In genomic region chr12:71946448-71946847, GRCm38 (mm10) we compare ENCODE assay signal across 21 mouse cellular contexts.
DNase-seq lines count a peak whose midpoint lies in the region; ATAC-seq and TF ChIP-seq lines count a peak whose summit lies in the region.
"Had no signal": no experiment of that assay in that cellular context is flagged by ENCODE, and none has a peak within 500 bp of the region (broad histone marks: within the 10 kb centered on the region; RNA-seq: fewer than 3 reads in every experiment).

No protein-coding gene starts in this region.

- H3K9me3 ChIP-seq in hindbrain, embryonic 12.5 days (replicated peaks), result no peaks in the 10 kb centered on the region
- H3K9me3 ChIP-seq in hindbrain, embryonic 11.5 days (ENCODE audit: control insufficient read depth, low read length), result no peaks in the 10 kb centered on the region
- no peaks in the 10 kb centered on the region for H3K9me3 ChIP-seq in midbrain, embryonic 16.5 days (replicated peaks; ENCODE audit: control insufficient read depth, low read length, poor library complexity, severe bottlenecking)
- no peaks in the 10 kb centered on the region for H3K9me3 ChIP-seq in intestine, embryonic 15.5 days
- H3K9me3 ChIP-seq in intestine, embryonic 16.5 days (ENCODE audit: control insufficient read depth, low read length), result no peaks in the 10 kb centered on the region
- H3K9me3 ChIP-seq: embryonic facial prominence, embryonic 15.5 days; heart, embryonic 15.5 days; limb, embryonic 15.5 days; midbrain, embryonic 12.5 days; neural tube, embryonic 12.5 days had no signal

- TF ChIP-seq POLR2A in brain, embryonic 14.5 days (IDR thresholded peaks at IDR 0.05; ENCODE audit: borderline replicate concordance, extremely low read depth, insufficient read depth, insufficient read length, poor library complexity, severe bottlenecking), result no peak

- H3K27me3 ChIP-seq in hindbrain, embryonic 12.5 days, result no peaks in the 10 kb centered on the region
- H3K27me3 ChIP-seq in hindbrain, embryonic 11.5 days (ENCODE audit: control insufficient read depth, insufficient read depth, low read length), result no peaks in the 10 kb centered on the region
- H3K27me3 ChIP-seq in midbrain, embryonic 16.5 days (ENCODE audit: control insufficient read depth, insufficient read depth, low read depth, low read length), result no peaks in the 10 kb centered on the region
- no peaks in the 10 kb centered on the region for H3K27me3 ChIP-seq in intestine, embryonic 15.5 days (replicated peaks)
- H3K27me3 ChIP-seq in intestine, embryonic 16.5 days (replicated peaks; ENCODE audit: control insufficient read depth, insufficient read depth, low read length), result no peaks in the 10 kb centered on the region
- H3K27me3 ChIP-seq: embryonic facial prominence, embryonic 15.5 days; heart, embryonic 15.5 days; limb, embryonic 15.5 days; midbrain, embryonic 12.5 days; neural tube, embryonic 12.5 days had no signal

- ATAC-seq in hindbrain, embryonic 12.5 days (ENCODE audit: low FRiP score), result no peak
- no peak for ATAC-seq in hindbrain, embryonic 11.5 days (ENCODE audit: low FRiP score)
- ATAC-seq in midbrain, embryonic 16.5 days, result peak; percentile 76; the same call in 1 of the 2 replicates
- ATAC-seq in intestine, embryonic 15.5 days, result no peak
- no peak for ATAC-seq in intestine, embryonic 16.5 days
- ATAC-seq: intestine, postnatal 0 days had no signal

- H3K27ac ChIP-seq in hindbrain, embryonic 12.5 days, result 0 out of 2 replicates have a peak overlapping the region, but pooled peaks have one; percentile 4
- H3K27ac ChIP-seq in hindbrain, embryonic 11.5 days (ENCODE audit: low read depth, low read length), result no peak overlapping the region
- H3K27ac ChIP-seq in midbrain, embryonic 16.5 days (ENCODE audit: low read length), result no peak overlapping the region
- no peak overlapping the region for H3K27ac ChIP-seq in intestine, embryonic 15.5 days
- H3K27ac ChIP-seq in intestine, embryonic 16.5 days (ENCODE audit: low read length), result no peak overlapping the region
- H3K27ac ChIP-seq: embryonic facial prominence, embryonic 15.5 days; gastrocnemius, adult 2 months; heart, embryonic 15.5 days; limb, embryonic 15.5 days; midbrain, embryonic 12.5 days; neural tube, embryonic 12.5 days had no signal

- TF ChIP-seq CTCF in brain, embryonic 14.5 days (IDR thresholded peaks at IDR 0.05; ENCODE audit: borderline replicate concordance, extremely low read depth, insufficient read depth, insufficient read length), result no peak

- H3K36me3 ChIP-seq in hindbrain, embryonic 12.5 days, result peaks cover 71% of the 10 kb centered on the region
- H3K36me3 ChIP-seq in hindbrain, embryonic 11.5 days (ENCODE audit: control insufficient read depth, insufficient read depth, low read length), result peaks cover 9% of the 10 kb centered on the region; the same call in 1 of the 2 replicates
- peaks cover 44% of the 10 kb centered on the region for H3K36me3 ChIP-seq in midbrain, embryonic 16.5 days (ENCODE audit: control insufficient read depth, insufficient read depth, low read length)
- H3K36me3 ChIP-seq in intestine, embryonic 15.5 days, result 0 out of 2 replicates have a peak, but pooled peaks cover 16% of the 10 kb centered on the region
- no peaks in the 10 kb centered on the region; the same call in 1 of the 2 replicates for H3K36me3 ChIP-seq in intestine, embryonic 16.5 days (ENCODE audit: control insufficient read depth, insufficient read depth, low read length)

- H3K4me3 ChIP-seq in hindbrain, embryonic 12.5 days, result no peak overlapping the region
- no peak overlapping the region for H3K4me3 ChIP-seq in hindbrain, embryonic 11.5 days (ENCODE audit: low read depth, low read length)
- H3K4me3 ChIP-seq in midbrain, embryonic 16.5 days (ENCODE audit: low read depth, low read length), result no peak overlapping the region
- no peak overlapping the region for H3K4me3 ChIP-seq in intestine, embryonic 15.5 days (replicated peaks)
- H3K4me3 ChIP-seq in intestine, embryonic 16.5 days (ENCODE audit: low read length), result no peak overlapping the region
- H3K4me3 ChIP-seq: embryonic facial prominence, embryonic 15.5 days; gastrocnemius, adult 2 months; heart, embryonic 15.5 days; limb, embryonic 15.5 days; midbrain, embryonic 12.5 days; neural tube, embryonic 12.5 days had no signal

- H3K4me1 ChIP-seq in hindbrain, embryonic 12.5 days, result no peaks in the 10 kb centered on the region; the same call in 1 of the 2 replicates
- no peaks in the 10 kb centered on the region for H3K4me1 ChIP-seq in hindbrain, embryonic 11.5 days (replicated peaks; ENCODE audit: control insufficient read depth, insufficient read depth, low read length)
- no peaks in the 10 kb centered on the region for H3K4me1 ChIP-seq in midbrain, embryonic 16.5 days (ENCODE audit: control insufficient read depth, insufficient read depth, low read length)
- H3K4me1 ChIP-seq in intestine, embryonic 15.5 days (replicated peaks), result no peaks in the 10 kb centered on the region
- H3K4me1 ChIP-seq in intestine, embryonic 16.5 days (ENCODE audit: control insufficient read depth, insufficient read depth, low read length), result no peaks in the 10 kb centered on the region
- H3K4me1 ChIP-seq: embryonic facial prominence, embryonic 15.5 days; limb, embryonic 15.5 days; midbrain, embryonic 12.5 days; neural tube, embryonic 12.5 days had no signal

- no peak overlapping the region for H3K4me2 ChIP-seq in hindbrain, embryonic 12.5 days (replicated peaks)
- no peak overlapping the region for H3K4me2 ChIP-seq in hindbrain, embryonic 11.5 days (replicated peaks; ENCODE audit: low read depth, low read length)
- no peak overlapping the region for H3K4me2 ChIP-seq in midbrain, embryonic 16.5 days (ENCODE audit: low read length)
- H3K4me2 ChIP-seq in intestine, embryonic 15.5 days (replicated peaks), result no peak overlapping the region
- no peak overlapping the region for H3K4me2 ChIP-seq in intestine, embryonic 16.5 days (ENCODE audit: low read depth, low read length)
- H3K4me2 ChIP-seq: embryonic facial prominence, embryonic 15.5 days; heart, embryonic 15.5 days; limb, embryonic 15.5 days; midbrain, embryonic 12.5 days; neural tube, embryonic 12.5 days had no signal

- no peak for DNase-seq in hindbrain, embryonic 11.5 days (ENCODE audit: low spot score)
- peak; percentile 90 for DNase-seq in Muller cell, postnatal 12 days (ENCODE audit: inconsistent ontology term)
- DNase-seq in brain, embryonic 14.5 days (ENCODE audit: low read depth), result peak; percentile 82
- DNase-seq: adrenal gland, postnatal 36 days; cerebellum, adult 9-11 months; embryo, embryonic 11 days; gastrocnemius, adult 2 months; kidney, postnatal 14 days; lung, postnatal 36 days; right cerebral cortex, postnatal 4 days; thymus, postnatal 25 days had no signal

- WGBS in hindbrain, embryonic 12.5 days, result 81% methylated on average over 8 of the region's 8 CpGs
- 79% methylated on average over 8 of the region's 8 CpGs for WGBS in hindbrain, embryonic 11.5 days
- WGBS in midbrain, embryonic 16.5 days, result 77% methylated on average over 8 of the region's 8 CpGs
- 87% methylated on average over 8 of the region's 8 CpGs for WGBS in intestine, embryonic 15.5 days
- WGBS in intestine, embryonic 16.5 days, result 84% methylated on average over 8 of the region's 8 CpGs

- no peak overlapping the region for H3K9ac ChIP-seq in hindbrain, embryonic 12.5 days
- H3K9ac ChIP-seq in hindbrain, embryonic 11.5 days (ENCODE audit: low read depth, low read length), result no peak overlapping the region
- no peak overlapping the region for H3K9ac ChIP-seq in midbrain, embryonic 16.5 days (ENCODE audit: low read depth, low read length)
- no peak overlapping the region for H3K9ac ChIP-seq in intestine, embryonic 15.5 days
- H3K9ac ChIP-seq in intestine, embryonic 16.5 days (ENCODE audit: low read depth, low read length), result no peak overlapping the region
- H3K9ac ChIP-seq: embryonic facial prominence, embryonic 15.5 days; heart, embryonic 15.5 days; limb, embryonic 15.5 days; midbrain, embryonic 12.5 days; neural tube, embryonic 12.5 days had no signal
